Mouse (Mus musculus): Measurements from ENCODE around the gene Rap1gds1.

GRCm38 (mm10) chr3:138916591-138916990 lies 158.4 kb downstream of the Rap1gds1 start:
- no peak for TF ChIP-seq POLR2A (IDR thresholded peaks at IDR 0.05; ENCODE audit: control insufficient read depth, low read depth, low read length)
- no peak for TF ChIP-seq CTCF (IDR thresholded peaks at IDR 0.05; ENCODE audit: control insufficient read depth, insufficient read depth, insufficient replicate concordance, low read depth, low read length)
